Mouse (Mus musculus) cerebral cortex, adult 2 months (tissue): ENCODE measurements around the gene Ppm1j.

Experiments
- WGBS: fragments of 180-500 bp; shearing (Covaris S2); methylation state at CpG from one replicate; pipeline ENCODE4 v1.1.7; 2018; 5-methylcytosine and 5-hydroxymethylcytosine counted together

The Ppm1j gene

DNA sequence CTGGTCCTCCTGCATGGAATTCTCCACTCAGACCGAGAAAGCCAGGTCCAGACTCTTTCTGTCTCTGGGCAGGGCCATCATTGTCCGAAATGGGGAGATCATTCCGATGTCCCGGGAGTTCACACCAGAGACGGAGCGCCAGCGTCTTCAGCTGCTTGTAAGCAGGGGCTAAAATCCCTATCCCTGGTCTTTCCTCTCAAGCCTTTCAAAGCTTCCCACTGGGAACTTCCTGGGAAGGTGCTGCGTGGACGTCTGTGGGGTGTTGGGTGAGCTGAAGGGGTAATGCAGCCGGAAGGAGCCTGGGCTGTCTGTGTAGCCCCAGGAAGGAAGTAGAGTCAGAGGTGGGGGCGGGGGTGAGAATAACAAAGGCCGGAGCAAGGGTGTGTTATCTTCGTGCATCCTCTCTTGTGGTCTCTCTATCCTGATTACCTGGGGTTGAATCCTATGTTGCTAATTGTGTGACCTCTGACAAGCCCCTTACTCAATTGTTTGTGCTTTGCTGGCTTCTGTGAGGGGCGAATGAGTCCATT is 3.2 kb downstream of the Ppm1j start:
- 71% methylated on average over 14 of the region's 14 CpGs for WGBS

DNA sequence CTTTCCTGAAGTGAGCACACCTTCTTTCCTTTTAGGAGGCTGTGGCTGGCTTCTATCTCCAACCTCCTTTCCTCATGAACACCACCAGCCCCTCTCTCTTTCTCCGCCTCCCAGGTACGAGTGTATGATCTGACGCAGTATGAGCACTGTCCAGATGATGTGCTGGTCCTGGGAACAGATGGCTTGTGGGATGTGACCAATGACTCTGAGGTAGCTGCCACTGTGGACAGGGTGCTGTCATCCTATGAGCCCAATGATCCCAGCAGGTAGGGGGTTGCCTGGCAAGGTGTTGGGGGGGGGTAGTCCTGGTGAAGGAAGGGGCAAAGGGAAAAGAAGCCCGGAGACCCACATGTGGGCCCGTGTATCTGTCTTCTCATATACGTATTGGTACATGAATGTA is 4.4 kb downstream of the Ppm1j start:
- 91% methylated on average over 6 of the region's 6 CpGs for WGBS

DNA sequence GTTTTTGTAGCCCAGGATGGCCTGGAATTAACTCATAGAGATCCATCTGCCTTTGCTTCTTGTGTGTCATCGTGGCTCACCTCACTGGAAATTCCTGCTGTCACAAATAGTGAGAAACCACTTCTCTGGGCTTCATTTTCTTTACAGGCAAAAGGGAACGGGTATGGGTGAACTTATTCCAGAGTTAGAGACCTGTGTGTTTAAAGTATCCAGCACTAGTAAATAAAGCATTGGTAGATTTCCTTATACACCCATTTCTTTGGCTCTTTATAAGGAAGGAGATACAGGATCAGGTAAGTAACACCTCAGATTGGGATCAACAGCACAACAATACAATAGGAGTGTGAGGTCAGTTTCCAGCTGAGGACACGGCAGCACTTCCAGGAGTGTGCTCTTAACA is 7.2 kb downstream of the Ppm1j start, which contains the start of gene Rhoc:
TSS of gene Rhoc (plus strand) at position 301 of the 400 bp plus-strand sequence.
- WGBS: 57% methylated on average over 3 of the region's 3 CpGs

DNA sequence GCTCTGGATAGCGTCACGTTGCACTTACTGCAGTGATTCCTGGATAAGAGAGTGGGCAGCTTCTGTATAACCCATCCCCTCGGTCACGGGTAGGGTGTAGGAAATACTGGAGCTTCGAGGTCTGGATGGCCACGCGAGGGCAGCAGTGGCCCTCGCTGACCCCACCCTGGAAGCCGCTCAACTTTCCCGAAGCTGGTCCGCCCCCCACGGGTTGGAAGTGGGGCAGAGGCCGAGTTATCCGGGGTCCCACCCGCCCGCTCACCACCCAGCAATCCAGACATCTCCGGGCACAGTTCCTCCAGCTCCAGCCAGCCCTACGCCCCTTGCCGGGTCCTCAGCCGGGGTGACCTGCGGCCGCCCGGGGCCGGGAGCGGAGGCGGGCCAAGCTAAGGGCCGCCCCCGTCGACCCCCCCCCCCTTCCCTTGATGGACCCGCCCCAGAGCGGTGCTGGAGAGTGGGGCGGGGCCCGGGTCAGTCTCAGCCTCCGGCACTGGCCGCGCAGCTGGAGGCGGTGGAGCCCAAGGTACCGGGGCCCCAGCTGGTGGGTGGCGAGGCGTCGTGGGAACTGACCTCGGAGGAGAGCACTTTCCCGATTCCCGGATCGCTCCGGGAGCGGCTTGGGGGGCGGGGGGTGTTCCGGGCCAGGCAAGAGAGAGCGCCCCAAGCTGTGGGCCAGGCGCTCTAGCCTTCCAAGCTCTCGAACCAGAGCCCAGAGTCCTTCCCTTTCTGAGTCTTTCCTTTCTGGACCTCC is 7.9 kb downstream of the Ppm1j start:
- 4% methylated on average over 52 of the region's 52 CpGs for WGBS

DNA sequence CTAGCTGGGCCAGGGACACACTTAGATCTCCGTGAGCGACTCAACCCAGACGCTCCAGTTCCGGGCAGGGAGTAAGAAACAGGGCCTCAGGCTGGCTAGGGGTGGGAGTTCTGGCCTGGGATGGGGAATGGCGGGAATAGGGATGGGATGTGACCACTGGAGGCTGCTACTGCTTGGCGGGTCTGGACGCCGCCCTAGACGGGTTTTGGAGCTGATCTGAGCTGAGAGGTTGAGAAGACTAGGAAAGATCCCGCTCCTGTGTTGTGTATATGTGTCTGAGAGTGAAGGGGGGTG is 8.4 kb downstream of the Ppm1j start:
- WGBS: 19% methylated on average over 10 of the region's 10 CpGs

DNA sequence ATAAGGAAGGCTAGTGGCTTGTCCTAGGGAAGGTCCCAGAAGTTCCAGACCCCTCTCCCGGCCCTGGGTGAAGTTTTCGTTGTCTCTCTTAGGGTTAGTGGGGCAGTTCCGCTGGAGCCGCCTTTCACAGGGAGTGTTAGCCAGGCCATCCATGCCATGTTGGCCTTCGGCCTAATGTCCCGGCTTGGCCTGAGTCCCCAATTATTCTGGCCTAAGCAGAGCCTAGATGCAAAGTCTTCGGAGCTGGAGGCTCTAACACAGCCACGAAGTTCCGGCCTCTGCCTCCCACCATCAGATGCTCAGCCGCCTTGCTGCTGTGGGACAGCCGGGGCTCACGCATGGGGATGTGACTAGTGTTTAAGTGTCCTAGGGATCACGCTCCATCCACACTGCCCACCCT is 9.0 kb downstream of the Ppm1j start:
- WGBS: 27% methylated on average over 13 of the region's 13 CpGs

DNA sequence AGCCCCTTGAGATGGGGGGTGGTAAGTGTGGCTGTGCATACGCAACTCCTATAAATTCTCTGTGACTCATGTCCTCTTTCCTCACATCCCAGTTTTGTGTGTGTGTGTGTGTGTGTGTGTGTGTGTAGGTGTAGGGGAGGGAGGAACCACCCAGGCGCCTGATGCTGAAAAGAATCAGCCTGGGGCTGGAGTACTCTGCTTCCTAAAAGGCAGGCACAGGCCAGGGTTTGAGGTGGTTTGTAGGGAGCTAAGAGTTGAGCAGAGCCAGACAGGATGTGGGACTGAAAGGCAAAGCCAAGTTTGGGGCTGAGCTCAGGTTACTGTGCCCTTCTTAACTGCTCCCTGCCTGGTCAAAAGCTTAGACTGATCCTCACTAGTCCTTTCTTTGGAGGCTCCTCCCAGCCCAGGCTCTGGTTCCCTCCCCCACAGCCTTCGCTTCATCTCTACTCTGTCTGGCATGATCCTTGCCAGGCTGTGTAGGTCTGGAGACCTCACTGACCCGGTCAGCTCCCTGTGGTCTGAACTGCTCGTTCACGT is 9.6 kb downstream of the Ppm1j start:
- WGBS: 23% methylated on average over 6 of the region's 6 CpGs

DNA sequence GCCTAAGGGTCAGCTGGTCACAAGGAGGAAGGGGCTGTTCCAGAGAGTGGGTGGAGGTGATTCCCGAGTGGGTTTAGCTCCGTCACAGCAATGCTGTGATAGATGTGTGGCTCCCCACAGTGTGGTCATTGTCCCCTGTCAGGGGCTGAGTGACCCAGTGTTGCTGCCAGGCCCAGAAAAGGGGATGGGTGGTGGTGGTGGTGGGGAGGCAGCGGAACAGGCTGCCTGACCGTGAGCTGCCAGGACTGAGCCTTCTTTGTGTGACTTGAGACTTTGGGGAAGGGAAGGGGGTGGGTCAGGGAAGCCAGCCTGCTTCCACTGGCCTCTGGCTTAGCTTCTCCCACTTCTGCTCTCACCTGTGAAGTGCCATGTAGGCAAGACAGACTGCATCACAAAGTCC is 10.2 kb downstream of the Ppm1j start:
- 26% methylated on average over 4 of the region's 4 CpGs for WGBS

DNA sequence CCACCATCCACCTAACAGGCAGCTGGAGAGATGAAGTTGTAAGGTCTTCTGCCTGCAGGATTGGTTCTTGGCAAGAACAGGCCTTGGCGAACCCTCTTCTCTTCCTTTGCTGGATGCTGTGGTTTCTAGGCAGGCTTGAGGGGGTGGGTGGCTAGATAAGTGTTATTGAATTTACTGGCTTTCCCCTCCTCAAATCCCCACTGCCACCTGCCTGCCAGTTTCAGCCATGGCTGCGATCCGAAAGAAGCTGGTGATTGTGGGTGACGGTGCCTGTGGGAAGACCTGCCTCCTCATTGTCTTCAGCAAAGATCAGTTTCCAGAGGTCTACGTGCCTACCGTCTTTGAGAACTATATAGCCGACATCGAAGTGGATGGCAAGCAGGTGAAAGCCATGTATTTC is 10.8 kb downstream of the Ppm1j start:
- WGBS: 59% methylated on average over 8 of the region's 8 CpGs

DNA sequence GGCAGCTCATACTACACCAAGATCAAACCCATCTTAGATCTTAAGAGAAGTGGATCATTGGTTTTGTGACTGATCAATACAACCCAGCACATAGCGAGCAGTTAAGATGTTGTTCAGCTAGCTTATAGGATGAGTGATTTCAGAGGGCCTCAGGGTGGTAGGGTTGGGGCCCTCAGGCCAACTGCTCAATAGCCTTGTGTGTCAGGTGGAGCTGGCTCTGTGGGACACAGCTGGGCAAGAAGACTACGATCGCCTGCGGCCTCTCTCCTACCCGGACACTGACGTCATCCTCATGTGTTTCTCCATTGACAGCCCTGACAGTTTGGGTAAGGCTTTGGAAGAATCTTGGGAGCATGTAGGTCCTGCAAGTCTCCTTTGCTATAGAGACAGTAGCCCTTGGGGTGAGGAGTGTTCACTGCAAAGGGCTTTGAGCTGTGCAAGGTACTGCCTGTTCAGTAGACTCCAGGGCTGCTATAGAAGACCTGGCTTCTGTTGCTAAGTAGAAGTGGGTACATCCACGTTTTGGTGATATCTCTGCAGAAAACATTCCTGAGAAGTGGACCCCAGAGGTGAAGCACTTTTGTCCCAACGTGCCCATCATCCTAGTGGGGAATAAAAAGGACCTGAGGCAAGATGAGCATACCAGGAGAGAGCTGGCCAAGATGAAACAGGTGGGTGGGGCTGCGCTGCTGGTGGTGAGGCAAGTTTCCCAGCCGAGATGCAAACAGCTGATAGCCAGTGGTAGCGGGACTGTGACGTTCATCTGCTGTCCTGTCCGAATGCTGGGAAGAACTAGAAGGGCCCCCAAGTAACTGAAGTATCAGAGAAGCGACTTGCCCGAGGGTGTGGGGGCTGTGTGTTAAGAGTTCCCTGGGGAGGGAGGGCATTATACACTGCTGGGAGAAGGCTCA is 11.8 kb downstream of the Ppm1j start:
- 64% methylated on average over 15 of the region's 15 CpGs for WGBS

DNA sequence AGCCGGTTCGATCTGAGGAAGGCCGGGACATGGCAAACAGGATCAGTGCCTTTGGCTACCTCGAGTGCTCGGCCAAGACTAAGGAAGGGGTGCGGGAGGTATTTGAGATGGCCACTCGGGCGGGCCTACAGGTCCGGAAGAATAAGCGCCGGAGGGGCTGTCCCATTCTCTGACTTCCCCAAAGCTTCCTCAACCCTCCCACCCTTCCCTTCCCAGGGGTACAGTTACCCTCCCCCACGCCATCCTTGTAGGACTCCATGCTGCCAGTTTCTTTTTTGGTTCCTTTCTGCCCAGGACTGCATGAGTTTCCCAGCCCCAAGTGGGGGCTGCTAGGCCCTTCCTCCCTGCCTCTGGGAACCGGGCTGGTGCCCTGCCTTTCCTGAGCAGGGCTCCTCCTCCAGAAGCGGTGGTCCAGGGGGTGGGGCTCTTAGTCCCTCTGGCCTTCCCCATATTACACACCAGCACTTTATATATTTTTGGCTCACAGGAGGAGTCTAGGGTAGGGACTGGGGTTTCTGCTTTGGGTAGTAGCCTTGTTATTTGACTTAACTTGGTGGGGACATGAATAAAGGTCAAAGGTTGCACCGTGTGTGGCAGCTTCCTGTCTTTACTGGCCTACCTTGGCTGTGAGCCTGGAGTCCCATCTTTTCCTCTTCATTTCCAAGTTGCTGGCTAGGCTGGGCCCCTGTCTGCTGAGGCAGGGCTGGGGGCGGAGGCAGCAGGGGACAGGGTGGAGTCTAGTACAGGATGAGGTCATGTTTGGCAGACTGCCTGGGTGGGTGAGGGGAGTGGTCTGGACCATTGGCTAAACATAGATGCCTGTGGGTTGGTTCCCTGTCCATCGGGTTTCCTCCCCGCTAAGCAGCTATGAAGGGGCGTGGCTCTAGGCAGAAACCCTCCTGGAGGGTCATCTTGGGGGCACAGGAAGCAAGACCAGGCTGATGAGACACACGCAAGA is 13.3 kb downstream of the Ppm1j start:
- 59% methylated on average over 20 of the region's 20 CpGs for WGBS

DNA sequence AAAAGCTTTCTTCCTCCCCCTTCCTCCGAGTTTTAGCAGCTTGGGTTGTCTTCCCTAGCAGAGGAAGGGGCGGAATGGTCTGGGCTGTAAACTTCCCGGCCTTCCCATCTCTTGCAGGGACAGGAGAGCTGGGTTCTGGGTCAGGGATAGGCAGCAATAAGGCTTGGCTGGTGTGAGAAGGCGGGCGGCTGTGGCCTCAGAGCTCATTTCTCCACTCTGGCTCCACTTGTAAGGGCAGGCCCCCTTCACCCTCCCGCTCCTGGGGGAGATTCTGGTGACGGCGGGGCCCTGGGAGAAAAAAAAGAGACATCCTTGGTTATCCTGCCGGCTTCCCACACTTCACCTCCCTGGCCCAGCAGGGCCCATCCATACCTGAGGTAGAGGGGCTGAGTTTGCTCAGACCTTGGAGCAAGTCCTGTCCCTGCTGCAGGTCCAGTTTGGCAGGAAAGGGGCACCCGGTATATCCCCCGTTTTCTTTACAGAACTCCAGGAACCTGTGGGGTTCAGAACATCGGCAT is 14.2 kb downstream of the Ppm1j start:
- WGBS: 73% methylated on average over 12 of the region's 12 CpGs

DNA sequence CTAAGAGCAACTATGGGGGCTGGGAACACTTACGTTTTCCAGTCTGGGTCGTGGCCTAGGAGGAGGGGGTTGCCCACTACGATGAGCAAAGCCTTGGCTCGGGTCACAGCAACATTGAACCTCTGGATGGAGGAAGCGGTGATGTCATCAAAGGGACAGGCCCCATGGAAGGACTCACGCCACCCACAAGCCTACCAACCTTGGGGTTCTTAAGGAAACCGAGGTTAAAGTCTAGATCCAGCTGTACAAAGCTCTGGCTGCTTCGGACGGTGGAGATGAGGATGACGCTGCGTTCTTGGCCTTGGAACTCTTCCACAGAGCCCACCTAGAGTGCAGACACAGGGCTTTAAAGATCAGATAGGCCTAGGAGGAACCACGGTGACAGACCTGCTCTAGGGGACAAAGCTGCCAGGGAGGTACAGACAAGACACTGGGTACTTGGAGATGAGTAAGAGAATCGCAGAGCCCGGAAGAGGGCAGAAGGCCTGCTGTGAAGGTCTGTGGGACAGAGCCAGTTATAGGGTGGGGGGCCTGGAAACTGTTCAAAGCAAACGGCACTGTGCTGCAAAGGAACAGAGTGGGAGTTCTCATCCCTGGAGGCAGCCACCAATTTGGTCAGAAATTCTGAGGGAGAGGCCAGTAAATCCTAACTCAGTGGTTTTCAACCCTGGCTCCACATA is 14.9 kb downstream of the Ppm1j start:
- 63% methylated on average over 15 of the region's 15 CpGs for WGBS

DNA sequence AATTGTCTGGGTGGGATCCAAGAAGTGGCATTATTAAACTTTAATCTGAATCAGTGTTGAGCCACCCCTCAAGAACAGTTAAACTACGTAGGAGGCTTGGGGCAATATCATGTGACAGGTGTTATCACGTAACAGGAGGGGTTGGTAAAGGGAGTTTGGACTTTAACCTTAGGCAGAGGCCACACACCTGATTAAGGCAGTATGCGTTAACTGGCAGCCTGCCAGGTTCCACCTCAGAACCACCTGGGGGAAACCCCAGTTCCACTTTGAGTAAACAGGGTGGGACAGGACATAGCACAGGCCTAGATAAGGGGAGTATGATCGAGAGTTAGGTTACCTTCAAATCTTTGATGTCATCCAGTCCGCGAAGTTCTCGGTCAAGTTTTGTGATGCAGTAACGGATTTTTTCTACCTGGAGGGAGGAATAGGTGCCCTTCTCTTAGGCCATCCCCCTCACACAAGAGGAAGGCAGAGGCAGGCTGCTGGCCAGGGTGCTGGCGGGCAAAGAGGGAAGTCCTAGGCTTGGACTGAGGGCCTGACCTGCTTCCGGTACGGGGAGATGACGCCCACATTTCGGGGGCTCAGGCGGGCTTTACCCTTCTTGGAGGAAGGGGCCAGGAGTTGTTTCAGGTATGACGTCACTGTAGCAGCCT is 15.7 kb downstream of the Ppm1j start:
- 83% methylated on average over 15 of the region's 15 CpGs for WGBS

DNA sequence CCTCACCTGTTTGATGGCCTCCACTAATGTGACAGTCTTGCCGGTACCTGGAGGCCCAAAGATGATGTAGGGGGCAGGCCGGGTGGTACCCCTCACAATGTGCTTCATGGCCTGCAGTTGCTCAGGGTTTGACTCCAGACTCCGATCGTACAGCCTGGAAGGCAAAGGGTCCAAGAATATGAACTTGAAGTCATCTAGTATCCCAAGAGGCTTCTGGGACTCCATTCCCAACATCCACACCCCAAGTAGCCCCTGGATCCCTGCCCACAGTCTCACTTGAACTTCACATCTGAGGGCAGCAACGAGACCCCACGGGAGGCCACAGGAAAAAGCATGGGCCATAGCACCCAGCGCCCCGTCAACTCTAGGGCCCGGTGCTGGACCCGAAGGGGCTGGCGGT is 19.8 kb downstream of the Ppm1j start:
- 97% methylated on average over 11 of the region's 11 CpGs for WGBS

DNA sequence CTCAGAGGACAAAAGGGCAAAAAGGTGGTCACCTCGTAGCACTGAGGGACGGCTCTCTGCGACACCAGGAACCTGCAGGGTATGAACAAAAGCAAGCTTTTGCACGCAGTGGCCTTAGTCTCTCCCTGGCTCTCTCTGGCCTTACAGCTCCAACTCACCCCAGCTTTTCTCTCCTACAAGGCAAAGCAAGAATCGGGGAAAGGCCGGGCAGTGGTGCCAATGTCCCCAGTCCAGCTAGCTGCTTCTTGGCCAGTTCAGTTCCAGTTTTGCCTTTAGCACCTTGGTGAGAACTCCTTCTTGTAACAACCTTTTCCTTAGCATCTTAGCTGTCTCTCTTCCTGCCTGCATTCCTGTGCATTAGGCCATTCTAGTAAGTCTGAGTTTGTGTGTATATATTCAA is 20.6 kb downstream of the Ppm1j start:
- 89% methylated on average over 6 of the region's 6 CpGs for WGBS

DNA sequence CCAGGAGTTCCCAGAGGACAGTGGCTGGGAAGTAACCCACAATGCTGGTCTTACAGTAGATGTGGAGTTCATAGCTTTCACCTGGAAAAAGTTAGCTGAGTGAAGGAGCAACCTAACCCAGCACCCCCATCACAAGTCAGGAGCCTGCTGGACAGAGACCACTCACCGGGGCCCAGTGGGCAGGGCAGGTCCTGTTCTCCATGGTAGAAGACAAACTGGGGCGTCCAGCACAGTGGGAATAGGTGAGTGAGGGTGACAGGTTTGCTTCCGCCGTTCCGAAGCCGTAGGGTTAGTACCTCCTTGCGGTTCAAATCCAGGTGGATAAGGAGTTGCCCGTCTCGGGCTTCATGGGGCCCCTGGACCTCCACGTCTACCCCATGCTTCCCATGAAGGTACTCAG is 23.5 kb downstream of the Ppm1j start:
- 95% methylated on average over 10 of the region's 10 CpGs for WGBS

DNA sequence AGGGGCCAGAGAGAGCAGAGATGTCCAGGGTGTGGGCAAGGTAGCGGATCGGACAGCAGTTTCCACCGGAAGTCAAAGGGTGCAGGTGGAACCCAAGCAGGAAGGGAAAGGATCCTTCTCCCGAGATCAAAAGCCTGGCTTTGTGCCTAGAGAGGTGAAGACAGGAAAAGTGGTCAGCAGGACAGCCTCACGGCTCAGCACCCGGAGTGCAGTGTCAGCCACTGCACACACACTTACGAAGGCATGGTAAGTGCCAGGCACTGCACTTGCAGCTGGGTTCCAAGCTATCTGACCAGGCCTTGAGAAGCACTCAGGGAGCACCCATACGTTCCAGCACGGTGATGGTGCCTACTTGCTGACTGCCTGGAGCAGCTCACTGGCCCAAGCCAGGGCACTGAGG is 24.7 kb downstream of the Ppm1j start:
- 78% methylated on average over 9 of the region's 9 CpGs for WGBS

DNA sequence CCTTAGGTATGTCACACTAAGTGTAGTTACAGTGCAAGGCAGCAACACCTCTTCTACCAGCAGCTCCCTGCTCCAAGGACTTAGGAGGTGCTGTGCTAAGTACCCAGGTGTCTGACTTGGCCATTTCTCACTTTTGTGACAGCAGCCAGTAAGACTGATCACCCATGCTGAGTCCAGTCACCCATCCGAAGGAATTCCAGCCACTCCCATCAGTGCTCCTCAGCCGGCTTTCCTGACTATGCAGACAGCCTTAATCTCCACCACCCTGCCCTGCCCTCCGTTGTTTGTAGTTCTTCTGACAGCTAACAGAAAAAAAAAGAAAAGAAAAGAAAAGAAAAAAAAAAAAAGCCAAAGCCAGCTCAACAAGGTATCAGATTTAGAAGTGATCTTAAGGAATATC is 30.9 kb downstream of the Ppm1j start:
- WGBS: 71% methylated on average over 3 of the region's 3 CpGs

DNA sequence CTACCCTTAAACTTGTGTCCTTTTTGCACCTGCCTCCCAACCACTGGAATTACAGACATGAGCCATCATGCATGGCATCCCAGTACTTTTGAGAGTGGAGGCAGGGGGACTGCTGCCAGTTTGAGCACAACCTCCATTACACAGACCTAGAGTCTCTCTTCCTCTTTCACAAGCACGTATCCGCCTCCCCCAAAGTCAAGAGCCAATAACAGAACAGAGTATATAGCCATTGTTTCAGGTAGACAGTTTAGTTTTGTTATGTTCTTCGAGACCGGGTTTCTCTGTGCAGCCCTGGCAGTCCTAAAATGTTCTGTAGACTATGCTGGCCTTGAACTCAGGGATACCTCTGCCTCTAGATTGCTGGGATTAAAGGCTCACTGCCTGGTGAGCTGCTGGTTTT is 31.4 kb downstream of the Ppm1j start:
- 83% methylated on average over 4 of the region's 4 CpGs for WGBS
